Mouse (Mus musculus) left cerebral cortex, postnatal 36 days (tissue): ENCODE results near the gene Mpped2. TPM values are rescaled to one million over a fixed set of nuclear protein-coding genes. Genes with fewer than 3 reads are reported as not detected.

Experiments used
- DNase-seq, 2 experiments: peaks; one replicate each; pipeline ENCODE4 v3.0.0; 2021 to 2022; ENCODE audit warnings: low spot score in 2 of 2, mixed read lengths in 1 of 2
- intact Hi-C: fragments of 180-260 bp; cut with DNase I; formaldehyde crosslinking; loops from one replicate; pipeline ENCODE4 v1.15.1; 2025
- total RNA-seq, 2 experiments: library from RNA; stranded (reverse); gene quantifications; 2 replicates each; pipeline ENCODE4 v1.2.3; 2021

Mpped2 gene
- total RNA-seq, 2 experiments from 2014 or later, result 31.9 to 38.8 TPM

DNA sequence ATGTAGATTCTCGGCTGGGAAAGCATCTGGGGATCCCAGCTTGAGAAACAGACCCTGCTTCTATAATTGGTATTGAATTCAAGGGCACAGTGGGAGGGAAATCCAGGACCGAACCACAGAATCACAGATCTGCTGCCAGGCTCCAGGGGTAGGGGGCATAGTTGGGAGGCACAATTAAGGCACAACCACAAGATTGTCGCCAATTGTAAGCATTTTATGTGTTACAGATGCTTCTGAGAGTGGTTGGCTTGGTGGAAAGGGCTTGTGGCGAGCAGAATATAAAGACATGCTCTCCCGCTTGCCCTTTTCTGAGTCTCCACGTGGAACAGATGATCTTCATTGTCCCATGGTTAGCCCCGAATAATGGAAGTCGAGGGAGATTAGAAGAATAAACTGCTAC is 142.3 kb downstream of the Mpped2 start:
- intact Hi-C loops, result no loop called here

DNA sequence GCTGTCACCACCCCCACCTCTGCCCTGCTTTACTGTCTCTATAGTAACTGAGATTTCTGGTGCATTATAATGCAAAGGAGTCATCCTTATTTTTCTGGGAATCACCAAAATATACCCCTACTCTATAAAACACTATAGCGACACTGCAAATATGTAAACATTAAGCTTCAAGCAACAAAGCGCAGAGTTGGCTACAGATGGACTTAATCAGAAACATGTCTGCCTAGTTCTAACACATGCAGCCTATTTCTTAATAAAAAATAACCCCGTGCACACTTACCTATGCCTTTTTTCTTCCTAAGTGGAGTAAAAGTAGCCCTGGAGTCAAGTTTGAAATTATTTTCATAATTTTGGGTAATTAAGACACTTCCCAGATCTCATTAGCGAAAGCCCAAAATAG is 144.2 kb downstream of the Mpped2 start:
- no peak for DNase-seq
- intact Hi-C loops, result no loop called here

More for the DNA sequence above, 142.3 kb downstream of the Mpped2 start:
- no peak for DNase-seq

DNA sequence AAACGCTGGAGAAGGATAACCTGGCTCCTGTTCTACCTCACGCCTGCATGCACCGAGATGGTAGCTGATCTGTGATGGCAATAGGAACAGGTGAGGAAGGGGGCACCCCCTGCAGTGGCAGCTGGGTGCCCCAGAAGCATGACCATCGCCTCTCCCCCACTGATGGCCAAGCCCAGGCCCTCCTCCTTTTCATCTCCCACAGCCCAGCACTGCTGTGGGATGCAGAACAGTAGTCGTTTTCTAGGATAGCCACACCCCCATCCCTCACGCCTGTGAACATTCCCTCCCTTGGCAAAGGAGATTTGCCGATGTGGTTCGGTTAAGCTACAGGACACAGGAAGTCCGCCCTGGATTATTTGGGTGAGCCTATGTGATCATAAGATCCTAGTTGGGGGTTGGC is 151.1 kb downstream of the Mpped2 start:
- intact Hi-C loops, result no loop called here
- no peak for DNase-seq

DNA sequence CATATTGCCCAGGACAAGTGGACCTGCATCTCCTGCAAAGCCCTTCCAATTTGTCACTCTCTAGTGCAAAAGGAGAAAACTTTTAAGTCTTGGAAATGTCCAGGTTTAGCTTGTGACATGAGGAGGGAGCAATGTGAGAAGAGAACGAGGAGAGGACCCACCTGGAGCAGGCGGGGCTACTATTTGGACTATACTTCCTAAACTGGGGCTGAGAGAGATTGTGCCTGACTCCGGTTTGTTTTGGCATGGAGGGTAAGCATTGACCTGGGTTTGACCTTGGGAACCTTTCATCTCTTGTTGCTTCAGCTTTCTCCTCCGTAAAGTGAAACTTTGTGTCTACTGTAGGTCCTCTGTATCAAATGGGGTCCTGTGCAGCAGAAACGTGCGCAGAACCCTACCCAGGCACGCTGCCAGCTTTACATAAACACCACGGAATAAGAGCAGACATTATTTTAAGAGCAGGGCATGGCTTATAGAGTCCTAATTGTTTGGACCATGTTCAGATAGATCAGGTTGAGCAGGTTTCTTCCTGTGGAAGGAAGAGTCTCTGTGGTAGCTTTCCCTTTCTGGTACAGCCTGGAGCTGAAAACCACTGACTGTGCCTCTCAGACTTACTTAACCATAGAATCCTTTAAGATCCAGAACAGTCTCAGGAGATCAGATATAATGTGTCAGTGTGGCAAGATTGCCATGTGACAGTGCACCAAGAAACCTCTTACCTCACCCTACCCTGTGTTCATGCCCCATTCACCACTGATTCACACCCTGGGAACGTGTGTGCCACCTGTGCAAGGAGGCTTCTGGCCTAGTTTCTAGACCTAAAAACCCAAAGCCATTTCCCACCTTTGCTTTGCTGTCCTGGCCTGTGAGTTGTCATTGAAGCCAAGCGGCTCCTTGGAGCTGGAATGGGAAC is 152.0 kb downstream of the Mpped2 start:
- intact Hi-C loops, result no loop called here
- no peak for DNase-seq

DNA sequence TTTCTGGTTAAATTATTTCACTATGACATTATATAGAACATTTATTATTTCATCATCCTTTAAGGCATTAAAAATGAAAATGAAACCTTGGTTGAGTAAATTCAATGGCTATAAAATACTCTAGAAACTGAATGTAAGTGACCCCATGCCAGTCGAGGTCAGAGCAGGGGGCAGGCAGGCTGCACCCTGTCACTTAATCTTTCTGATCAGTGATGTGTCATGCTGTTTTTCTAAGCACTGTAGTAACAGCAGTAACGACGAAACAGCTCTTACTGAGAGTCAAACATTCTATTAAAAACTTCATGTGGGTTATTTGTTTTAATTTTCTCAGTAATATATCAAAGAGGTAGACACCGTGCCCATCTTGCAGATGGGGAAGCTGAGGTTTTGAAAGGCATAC is 153.4 kb downstream of the Mpped2 start:
- no peak for DNase-seq
- intact Hi-C loops, result no loop called here

DNA sequence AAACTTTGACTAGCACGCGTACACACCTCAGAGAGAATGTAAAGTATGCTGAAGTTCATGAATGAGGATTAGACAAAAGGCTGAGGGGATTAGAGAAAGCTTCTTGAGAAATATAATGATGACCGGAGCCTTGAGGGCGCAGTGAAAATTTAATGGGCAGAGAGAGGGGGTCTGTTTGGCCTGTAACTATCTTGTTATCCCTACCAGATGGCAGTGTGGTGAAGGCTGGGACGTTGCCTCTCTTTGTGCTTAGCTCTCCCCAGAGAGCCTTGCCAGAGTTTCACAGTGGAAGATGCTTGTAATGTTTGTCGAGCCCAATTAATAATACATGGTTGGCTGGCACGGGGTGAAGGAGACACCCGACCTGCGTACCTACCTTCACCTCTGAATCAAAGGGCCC is 156.3 kb downstream of the Mpped2 start:
- no peak for DNase-seq
- intact Hi-C loops, result no loop called here

DNA sequence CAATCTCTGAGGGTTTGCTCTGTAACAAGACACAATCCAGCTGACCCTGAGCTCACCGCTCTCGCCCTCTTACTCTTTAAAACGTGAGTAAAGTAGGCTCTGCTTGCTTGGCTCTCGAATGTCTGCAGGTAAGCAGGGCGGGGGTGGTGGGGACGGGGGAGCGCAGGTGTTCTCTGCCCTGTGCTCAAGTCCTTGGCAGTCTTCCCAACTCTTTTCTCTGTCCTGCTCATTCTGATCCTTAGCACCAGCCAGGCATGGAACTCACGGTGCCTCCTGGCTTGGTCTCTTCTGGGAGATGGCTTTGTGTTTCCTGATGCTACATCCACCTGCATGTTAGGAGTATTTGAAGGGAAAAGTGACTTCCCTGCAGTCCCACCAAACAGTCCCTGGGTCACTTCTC is 158.4 kb downstream of the Mpped2 start:
- no peak for DNase-seq
- intact Hi-C loops, result no loop called here

DNA sequence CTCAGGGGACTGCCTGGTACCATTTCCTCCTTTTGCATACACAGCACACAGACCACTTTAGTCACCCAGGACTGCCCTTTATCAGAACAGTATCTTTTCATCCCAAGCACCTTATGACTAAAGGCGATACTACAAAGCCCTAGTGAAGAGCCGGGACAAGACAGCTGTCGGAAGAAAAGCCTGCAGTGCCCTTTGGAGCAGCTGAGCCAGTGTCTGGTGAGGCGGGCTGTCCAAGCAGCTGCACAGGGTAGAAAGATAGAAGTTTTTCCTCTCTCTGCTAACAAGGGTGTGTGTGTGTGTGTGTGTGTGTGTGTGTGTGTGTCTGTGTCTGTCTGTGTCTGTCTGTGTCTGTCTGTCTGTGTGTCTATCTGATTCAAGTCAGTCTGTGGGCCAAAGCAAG is 161.1 kb downstream of the Mpped2 start:
- DNase-seq, result no peak
- intact Hi-C loops, result no loop called here

DNA sequence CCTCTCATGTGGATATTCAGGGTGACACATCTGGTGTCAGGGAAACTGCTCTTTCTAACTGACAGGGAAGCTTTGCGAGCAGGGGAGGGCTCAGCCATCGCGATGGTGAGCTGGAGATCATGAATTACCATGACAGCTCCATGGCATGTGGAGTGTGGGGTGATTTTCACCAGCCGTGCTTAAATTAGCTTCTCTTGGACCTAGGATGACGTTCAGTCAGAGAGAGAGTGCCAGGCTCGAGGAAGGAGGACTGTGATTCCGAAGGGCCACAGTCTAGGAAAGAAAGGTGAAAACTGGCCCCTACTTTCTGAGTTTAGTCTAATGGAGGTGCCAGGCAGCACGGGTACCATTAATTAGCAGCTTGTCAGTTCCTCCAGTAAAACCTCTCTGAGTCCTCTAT is 161.7 kb downstream of the Mpped2 start:
- no peak for DNase-seq

DNA sequence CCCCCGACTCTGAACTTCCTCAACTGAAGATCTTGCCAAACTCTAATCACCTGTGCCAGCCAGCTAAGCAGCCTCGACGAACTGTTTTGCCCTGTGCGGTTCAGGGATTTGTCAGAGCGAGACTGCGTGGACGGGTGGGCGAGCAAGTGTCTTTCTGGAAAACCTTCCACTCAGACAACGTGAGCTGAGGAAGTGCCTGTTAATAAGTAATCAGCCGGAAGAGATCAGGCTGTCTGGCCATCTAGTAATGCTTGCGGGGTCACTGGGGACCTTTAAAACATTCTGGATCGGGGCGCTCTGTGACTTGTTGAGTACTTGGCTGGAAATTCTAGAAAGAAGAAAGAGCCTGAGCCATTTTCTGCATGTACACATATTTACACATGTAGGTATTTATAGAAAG is 162.1 kb downstream of the Mpped2 start:
- intact Hi-C loops, result no loop called here
- no peak for DNase-seq

More for the DNA sequence above, 161.7 kb downstream of the Mpped2 start:
- intact Hi-C loops, result no loop called here

DNA sequence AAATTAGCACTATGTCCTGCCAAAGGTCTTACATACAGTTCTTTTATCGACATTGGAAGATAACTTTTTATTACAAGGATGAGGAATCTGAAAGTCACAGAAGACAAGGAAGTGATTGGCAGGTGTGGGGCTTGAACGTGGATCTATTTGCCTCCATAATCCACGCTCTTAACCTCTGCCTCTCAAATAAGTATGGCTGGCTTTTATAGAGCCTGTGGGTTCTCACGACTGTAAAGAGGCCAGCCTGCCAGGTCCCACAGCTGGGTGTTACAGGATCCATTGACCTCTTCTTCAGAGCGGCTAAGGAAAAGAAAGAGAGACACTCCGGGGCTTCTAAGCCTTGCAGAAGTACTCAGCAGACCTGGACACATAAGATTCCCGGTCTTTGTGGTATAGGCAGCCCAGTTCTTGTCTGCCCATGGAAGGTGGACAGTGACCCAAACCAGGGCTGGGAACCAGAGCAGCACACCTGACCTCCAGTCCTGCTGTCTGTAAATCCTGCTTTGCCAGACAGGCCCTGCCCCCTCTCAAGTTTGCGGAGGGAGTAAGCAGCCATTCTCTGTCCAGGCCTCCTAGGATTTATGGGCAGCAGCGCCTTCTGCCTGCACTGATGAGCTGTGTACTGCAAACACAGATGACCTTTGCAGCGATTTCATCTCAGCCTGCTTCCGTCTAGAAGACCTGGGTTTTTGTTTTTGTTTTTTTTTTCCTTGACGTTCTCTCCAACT is 162.7 kb downstream of the Mpped2 start:
- intact Hi-C loops, result no loop called here

DNA sequence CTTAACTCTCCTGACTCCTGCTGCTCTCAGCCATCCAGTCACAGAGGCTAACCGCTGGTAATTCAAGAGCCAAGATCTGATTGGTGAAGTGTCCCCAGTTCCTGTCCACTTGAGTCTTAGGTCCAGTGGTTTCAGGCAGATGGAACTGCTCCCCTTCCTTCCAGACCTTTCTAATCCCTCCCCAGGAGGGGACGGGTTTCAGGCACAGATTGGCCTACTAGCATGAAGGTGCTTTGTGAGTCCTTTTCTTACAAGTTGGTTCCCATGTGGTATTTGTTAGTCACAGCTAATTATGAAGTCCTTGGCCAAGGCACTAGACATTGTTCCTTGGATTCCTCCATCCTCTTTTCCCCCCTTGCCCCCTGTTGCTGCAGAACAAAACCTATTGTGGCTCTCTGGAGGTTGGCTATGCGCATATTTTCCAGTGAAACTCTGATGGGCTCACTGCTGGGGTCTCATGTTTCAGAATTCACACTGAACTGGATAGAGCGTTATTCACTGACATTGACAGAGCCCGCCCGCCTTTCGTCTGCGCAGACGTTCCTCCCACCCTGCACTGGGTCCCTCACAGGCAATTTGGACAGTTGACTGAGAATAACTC is 163.4 kb downstream of the Mpped2 start:
- intact Hi-C loops, result no loop called here
- DNase-seq, result no peak

More for the DNA sequence above, 162.7 kb downstream of the Mpped2 start:
- DNase-seq, result no peak

DNA sequence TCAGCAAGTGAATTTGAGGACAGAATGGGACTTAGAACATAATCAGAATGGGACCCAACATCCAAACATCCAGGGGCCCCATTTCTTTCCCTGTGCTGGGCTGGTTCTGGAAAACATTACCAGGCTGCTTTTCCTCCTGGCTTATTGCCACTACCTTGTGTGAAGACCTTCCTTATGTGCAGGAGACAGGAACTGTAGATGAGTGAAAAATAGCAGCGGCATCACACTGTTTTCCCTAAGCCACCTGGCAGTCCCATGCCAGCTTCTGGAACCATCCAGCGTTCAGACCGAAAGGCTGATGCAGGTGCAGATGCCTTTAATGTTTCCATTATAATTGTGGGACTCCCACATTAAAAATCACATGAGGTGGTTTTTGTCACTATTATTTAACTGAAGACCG is 164.2 kb downstream of the Mpped2 start:
- intact Hi-C loops, result no loop called here

DNA sequence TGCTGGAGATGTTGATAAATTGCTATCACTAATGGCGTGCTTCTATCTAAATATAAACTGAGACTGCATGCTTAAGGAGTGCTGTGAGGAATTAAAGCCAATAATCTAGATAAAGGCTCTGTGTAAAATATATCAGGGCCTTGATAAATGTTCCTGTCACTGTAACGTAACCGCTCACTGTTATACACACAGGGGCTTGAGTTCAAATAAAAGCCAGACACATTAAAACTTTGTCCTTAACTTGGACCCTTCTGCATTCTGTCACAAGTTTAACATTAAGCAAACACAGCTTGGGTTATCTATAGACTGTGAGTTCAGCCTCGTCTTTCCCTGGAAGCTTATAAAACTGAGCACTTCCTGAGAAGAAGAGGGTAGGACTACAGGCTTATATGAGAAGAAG is 164.6 kb downstream of the Mpped2 start:
- DNase-seq, result no peak
- intact Hi-C loops, result no loop called here

More for the DNA sequence above, 164.2 kb downstream of the Mpped2 start:
- no peak for DNase-seq

DNA sequence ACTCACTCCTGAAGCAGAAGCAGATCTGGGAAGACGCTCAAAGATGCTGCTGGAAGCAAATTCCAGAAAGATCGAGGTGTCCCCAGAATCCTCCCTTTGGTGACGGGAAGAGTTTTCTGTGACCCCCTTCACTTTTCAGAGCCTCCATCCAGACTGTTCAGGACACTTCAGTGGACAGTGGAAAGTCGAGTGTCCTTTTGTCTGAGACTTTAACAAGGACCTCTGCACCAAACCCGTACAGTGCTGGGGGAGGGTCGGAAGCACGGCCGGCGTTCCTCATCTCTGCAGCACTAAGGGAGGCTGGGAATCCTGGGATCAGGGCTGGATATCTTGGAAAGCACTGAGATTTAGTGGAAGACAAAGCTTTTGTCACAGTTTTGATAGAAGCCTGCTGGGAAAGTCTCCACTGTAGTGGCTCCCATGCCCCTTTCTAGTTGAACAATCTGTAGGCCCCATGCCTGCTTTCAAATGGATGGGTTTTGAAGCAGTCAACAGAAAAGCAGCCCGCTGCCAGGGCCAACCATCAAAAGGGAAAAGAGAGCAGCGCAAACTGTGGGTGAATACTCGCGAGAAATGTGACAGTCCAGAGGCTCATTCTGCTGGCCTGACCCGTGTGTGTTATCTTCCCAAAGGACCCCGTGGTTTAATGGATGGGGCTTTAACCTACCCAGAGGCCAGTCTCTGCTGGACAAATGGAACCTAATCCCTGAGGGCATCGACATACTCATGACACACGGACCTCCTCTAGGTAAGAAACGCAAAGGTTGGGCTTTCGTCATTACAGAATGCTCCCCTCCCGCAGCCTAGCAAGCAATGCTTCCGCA is 168.0 kb downstream of the Mpped2 start:
- DNase-seq, result no peak
- intact Hi-C loops, result no loop called here

DNA sequence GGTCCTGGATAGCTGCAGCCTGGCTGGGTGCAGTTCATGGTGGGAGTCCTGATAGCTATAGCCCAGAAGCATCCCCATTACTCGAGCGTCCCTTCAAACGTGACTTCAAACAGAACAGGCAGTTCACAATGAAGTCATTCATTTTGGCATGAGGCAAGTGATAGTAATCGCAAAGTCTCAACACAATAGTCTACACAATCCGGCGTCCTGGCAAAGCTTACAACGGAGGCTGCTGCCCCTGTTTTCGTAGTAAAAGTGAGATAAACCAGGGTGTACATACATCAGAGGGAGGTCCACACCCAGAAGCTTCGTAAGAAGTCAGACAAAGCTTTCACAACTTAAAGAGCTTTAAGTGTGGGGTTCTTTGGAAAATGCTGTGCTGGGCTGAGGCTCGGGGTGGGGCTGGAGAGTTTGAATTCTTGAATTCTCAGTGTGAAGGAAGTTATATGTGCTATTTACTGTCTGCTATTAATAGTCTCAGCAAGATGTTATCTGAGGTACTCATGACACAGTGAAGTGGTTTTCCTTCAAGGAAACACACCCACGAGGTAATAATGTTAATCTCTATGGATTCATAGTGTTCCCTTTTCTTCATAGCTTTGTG is 170.1 kb downstream of the Mpped2 start:
- intact Hi-C loops, result no loop called here

DNA sequence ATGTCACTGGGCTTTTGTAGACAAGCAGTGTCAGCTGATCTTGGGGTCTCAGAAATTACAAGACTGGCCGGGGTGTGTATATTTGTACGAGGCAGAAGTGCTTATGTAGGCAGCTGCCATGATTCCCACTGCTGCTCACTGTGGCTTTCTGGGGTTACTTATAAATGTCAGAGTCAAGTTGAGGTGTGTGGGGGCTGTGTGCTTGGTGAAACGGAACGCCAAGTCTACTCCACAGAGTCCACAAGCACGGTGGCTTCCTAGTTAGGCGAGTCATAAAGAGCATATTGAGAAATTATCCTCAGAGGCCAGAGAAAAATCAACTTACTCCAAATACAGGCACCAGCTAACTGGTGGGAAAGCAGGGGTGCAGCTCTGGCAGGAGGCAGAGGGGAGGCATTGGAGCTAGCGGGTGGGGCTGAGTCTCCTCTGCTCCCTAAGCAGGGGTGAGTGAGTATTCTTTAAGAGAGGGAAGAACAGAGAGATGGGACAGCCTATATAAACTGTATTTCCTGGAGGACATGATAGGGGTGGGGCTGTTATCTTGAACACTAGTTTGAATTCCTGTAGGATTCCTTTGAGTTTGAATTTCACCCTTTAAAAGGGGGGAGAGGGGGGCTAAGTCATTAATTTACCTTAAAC is 172.2 kb downstream of the Mpped2 start:
- intact Hi-C loops, result no loop called here
- DNase-seq, result no peak

More for the DNA sequence above, 170.1 kb downstream of the Mpped2 start:
- no peak for DNase-seq

DNA sequence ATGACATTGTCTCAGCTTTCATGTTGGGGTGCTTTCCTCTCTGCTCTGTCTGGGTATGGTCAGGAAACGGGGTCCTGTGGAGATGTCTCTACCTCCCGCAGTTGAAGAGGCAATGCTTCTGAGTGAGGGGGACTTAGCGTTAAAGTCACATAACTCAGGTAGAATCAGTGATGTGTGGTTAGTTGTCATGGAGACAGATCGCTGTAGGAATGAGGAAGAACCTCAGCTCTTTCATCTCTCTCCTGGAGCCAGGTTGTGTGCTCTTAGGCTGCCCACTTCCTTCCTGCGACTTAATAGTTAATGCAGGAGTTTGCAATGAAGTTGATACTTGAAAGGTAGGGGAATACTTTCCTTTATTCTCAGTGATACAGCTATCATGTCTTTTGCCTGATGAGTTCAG is 173.2 kb downstream of the Mpped2 start:
- no peak for DNase-seq
- intact Hi-C loops, result no loop called here

DNA sequence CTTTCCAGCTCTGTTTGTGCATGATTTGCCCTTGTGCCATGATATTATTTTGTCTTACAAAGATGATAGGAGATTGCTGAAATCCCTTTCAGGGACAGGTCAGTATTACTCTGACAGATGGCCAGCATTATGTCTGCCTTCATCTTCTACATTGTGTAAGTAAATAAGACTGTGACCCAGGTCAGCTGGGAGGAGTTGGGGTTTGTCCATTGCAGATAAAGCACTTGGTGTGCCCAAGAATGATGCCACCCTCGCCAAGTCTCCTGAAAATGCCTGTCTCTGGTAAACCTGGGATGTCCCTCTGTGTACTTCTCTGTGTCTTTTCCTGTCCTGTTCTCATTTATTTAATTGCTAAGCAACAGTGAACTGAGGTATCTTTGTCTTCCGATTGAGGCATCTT is 177.8 kb downstream of the Mpped2 start:
- DNase-seq, result no peak
- intact Hi-C loops, result no loop called here
